Mouse (Mus musculus): ENCODE results near the gene Cfb.

Cfb gene

DNA sequence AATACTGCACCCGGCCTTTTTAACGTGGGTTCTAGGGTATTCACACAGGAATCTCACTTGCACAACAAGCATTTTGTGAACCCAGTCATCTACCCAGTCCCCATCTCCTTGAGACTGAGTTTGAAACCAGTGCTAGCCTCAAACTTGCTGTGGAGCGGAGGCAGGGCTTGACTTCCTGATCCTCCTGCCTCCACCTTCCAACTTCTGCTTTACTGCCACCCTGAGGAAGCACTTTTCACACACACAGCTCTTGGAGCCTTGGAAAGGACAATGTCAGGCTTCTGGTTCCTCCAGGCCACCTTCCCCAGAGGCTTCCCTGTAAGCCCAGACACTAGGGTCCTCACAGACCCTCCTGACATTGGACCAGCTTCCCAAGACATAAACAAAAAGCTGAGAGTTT lies 21.0 kb upstream of the Cfb start:
- no peak for DNase-seq

GRCm38 (mm10) chr17:34881683-34882310 lies 19.5 kb upstream of the Cfb start, which contains the start of gene Gm20547:
Gene Gm20547, minus strand, starts transcription at chr17:34882042.
- DNase-seq: no peak

- no peak for DNase-seq
Observed at GRCm38 (mm10) chr17:34881166-34881565, 18.8 kb upstream of the Cfb start.

DNA sequence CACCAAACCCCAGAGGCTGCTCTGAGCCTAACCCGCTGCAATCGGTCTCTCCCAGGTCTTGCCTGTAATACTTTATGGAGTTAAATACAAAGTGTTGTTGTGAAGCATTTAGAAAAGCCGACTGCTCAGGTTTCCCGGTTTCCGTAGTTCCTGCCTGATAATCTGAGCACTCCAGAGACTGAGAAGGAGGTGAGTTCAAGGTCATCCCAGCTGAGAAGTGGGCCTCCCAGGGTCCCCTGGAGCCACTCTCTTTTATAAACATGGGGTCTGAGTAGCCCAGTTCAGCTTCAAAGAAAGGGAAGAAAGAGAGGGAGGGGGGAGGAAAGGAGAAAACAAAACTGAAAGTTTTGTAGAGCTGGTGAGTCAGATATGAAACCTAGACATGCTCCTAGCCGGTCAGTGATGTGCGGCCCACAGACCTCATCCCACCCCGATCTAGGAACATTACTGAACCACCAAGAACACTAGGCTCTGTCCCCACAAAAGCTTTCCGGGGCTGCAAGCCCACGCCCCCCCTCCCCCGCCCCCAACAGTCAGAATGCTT lies 17.1 kb upstream of the Cfb start, which contains the start of gene Zbtb12:
TSS of gene Zbtb12 (plus strand) at position 148 of the 544 bp plus-strand sequence.
- DNase-seq: no peak

DNA sequence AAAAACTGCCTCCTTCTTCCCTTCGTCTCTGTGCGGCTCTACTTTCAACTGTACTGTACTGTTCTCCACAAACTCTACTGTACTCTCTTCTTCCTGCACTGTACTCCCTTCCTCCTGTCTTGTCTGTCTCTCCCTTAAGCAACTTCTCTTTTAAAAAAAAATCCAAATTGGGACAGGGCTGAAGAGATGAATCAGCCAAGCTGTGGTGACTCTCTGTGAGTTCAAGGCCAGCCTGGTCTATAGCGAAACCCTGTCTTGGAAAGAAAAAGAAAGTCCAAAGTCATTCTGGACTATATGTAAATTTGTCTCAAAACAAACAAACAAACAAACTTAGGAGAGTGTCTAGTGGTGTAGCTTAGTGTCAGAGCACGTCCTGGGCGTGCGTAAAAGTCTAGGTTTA lies 12.0 kb upstream of the Cfb start:
- DNase-seq: no peak

GRCm38 (mm10) chr17:34865981-34866380 lies 3.7 kb upstream of the Cfb start:
- DNase-seq: no peak

DNA sequence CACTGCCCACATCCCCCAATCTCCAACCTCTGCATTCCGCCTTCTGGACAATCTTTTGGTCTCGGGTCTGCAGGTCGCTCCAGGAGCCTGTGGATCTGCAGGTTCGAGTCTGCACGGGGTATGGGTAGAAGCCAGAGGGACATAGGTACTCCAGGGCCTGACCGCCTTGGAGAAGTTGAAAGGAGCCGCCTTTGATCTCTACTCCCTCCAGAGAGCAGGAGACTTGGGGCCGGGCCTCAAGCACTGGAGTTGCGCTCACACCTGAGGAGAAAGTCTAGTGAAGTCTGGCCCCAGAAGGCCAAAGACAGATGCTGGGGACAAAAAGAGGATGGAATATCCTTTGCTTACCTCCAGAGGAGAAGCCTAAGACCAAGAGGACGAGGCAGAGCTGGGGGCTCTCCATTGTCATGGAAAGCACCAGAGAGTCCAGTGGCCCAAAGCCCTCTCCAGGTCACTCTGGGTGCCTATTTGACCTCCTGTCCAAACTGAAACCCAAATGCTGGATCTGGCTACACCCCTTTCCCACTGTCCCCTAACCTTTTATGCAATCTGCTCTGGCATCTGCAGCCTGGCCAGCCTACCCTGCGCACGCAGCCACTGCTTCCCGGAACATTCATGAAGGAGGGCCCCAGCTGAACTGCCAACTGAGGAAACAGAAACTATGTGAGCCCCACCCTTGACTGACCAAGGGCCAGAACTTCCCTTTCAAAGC lies 458 bp downstream of the Cfb start:
- peak; percentile 69 for DNase-seq

GRCm38 (mm10) chr17:34860514-34860913 lies 1.8 kb downstream of the Cfb start:
- DNase-seq: no peak

DNA sequence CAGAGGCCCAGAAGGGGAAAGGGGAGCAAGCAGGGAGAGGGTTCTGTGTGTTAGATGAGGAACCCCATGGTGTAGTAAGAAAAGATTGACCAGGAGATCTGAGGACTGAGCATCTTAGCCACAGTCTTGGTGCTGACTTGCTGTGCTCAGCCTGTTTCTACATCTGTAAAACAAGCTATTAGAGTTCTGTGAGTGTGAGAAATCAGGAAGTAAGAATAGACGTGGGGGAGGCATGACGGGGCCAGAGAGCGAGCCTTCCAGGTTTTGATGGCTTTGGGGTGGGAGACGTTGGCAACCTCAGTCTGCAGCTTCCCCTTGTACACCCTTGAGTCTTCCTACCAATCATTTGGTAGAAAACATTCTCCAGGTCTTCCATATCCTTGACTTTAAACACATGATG lies 3.6 kb downstream of the Cfb start:
- DNase-seq: no peak

- peak; percentile 71 for DNase-seq
Observed at GRCm38 (mm10) chr17:34855825-34856224, 6.5 kb downstream of the Cfb start.

DNA sequence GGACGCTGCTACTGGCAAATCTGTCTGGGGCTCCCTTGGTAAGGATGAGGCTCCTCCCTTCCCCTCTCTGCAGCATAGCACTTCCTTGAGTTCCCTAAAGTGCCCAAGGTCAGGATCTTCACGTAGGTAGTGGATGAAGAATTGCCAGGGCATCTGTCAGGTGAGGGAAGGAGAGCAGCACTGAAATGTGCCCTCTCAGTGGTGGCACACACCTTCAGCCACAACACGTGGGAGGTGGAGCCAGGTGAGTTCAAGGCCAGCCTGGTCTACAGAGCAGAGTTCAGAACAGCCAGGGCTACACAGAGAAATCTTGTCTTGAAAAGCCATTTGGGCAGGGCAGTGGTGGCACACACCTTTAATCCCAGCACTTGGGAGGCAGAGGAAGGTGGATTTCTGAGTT lies 7.6 kb downstream of the Cfb start:
- no peak for DNase-seq

- DNase-seq: no peak
Observed at GRCm38 (mm10) chr17:34853511-34853910, 8.8 kb downstream of the Cfb start.

DNA sequence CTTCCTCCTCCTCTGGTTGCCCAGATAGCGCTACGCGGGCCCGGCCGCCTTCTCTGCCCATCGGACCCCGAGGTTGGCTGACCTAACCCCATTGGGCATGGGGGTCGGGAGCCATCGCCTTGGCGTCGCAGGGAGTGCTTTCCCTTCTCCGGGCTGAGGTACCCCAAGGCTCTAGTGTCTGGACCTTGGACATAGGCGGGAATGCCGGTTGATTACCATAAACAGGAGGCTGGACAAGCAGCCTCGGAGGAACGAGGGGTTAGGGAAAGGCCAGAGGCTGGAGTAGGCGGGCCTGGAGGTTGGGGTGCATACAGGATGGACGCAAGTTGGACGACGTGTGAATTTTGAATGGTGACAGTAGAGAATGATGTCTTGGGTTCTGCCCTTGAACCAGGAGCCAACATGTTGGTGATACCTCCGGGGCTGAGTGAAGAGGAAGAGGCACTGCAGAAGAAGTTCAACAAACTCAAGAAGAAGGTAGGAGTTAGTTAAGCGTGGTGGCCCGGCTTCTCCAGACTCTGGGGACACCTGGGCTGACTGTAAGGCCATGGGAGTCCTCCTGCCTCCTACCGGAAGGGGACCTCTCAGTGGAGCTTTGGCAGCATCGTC lies 11.7 kb downstream of the Cfb start:
- DNase-seq: no peak

- peak; percentile 98 for DNase-seq
Observed at GRCm38 (mm10) chr17:34849722-34850516, 12.4 kb downstream of the Cfb start, which contains the start of the genes Skiv2l and Nelfe. Gene Skiv2l, minus strand, starts transcription at chr17:34850210. Gene Nelfe, plus strand, starts transcription at chr17:34850391.

DNA sequence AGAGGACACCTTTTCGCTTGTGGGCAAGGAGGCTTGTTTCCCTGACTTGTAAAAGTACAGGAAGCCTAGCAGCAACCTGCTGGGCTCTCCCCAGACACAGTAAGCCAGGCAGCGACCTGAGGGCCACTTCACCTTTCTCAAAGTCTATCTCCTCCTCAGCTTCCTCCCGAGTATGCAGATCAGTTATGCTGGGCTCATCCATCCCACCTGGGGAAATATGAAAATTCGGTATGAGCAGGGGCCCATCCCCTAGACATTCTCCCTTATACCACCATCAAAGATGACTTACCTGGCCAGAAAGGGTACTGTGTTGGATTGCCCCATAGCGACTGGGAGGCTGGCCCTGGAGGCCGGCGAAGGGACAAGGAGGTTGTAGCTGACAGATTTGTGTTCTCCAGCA lies 14.7 kb downstream of the Cfb start:
- DNase-seq: no peak

- no peak for DNase-seq
Observed at GRCm38 (mm10) chr17:34847192-34847591, 15.1 kb downstream of the Cfb start.

- DNase-seq: no peak
Observed at GRCm38 (mm10) chr17:34844884-34845283, 17.4 kb downstream of the Cfb start.

DNA sequence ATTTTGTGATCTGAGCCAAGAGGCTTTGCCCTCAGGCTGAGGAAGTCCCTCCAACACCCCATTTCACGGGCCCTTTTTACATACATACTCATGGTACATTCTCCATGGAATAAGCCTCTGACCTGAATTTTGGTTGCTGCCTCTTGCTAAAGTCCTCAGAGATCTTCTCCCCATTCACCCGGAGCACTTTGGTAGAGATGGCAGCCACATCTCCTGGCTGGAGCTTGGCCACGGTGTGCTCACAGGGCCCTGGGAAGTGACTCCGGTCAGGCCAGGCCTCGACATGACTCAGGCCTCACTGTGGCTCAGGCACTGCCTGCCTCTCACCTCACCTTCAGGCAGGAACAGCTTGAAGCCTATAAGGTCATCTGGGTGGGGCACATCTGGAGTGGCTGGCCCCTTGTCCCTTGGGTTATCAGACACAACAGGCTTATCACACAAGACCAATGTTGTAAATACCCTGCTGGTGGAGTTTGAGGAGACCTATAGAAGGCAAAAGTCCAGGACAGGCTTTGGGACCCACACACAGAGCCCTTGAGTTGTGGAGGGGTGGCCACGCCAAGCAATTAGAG lies 21.5 kb downstream of the Cfb start:
- no peak for DNase-seq

- no peak for DNase-seq
Observed at GRCm38 (mm10) chr17:34838785-34839184, 23.5 kb downstream of the Cfb start.

DNA sequence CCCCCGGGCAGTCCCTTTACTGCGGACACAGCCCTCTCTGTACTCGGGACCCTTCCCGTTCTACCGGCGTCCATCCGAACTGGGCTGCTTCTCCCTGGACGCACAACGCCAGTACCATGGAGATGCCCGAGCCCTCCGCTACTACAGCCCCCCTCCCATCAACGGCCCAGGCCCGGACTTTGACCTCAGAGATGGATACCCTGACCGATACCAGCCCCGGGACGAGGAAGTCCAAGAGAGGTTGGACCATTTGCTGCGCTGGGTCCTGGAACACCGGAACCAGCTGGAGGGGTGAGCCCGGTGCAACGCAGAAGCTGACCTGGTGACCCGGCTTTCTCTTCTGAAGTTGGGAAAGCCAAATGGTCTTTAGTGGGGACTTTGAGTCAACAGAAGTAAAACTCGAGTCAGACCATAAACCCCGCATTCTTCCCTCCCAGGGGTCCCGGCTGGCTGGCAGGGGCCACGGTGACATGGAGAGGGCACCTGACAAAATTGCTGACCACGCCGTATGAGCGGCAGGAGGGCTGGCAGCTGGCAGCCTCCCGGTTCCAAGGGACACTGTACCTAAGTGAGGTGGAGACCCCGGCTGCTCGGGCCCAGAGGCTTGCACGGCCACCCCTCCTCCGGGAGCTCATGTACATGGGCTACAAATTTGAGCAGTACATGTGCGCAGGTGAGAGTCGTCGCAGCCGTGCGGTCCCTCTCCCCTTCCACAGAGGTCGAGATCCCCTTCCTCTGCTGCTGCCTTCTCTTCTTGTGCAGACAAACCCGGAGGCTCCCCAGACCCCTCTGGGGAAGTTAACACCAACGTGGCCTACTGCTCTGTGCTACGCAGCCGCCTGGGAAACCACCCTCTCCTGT lies 24.6 kb downstream of the Cfb start:
- no peak for DNase-seq

DNA sequence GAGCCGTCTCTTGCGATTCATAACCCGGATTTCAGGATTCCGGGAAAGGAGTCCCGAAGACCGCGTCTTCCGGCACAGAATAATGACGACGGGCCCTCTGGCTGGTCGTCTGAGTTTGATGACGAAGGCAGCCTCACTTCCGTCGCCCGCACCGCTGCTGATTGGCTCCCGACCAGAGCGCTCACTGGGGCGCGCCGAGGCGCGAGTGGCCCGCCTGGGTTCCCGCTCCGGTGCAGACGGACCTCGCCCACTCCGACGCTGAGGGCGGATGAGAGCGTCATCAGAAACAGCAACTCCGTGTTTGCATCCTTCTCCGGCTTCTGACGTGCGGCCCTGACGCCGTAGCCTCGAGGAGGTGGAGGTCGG lies 25.5 kb downstream of the Cfb start, which contains the start of the genes Stk19 and Dxo:
TSS of gene Stk19 (minus strand) at position 90 of the 366 bp plus-strand sequence.
TSS of gene Dxo (plus strand) at position 164 of the 366 bp plus-strand sequence.
- DNase-seq: peak; percentile 97
